Mouse (Mus musculus): ENCODE data around the gene Hoxb7. TPM values are rescaled to one million over a fixed set of nuclear protein-coding genes. Genes with fewer than 3 reads are reported as not detected.

Hoxb7 gene
- total RNA-seq, 2 experiments from 2014 or later, result not detected

DNA sequence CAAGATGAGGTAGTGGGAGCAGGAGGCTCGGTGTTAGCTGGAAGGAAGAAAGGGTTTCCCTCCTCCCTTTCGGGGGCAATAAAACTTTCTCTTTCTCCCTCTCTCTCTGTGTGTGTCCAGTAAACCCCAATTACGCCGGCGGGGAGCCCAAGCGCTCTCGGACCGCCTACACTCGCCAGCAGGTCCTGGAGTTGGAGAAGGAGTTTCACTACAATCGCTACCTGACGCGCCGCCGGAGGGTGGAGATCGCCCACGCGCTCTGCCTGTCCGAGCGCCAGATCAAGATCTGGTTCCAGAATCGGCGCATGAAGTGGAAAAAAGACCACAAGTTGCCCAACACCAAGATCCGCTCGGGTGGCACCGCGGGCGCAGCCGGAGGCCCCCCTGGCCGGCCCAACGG is 33.5 kb downstream of the Hoxb7 start:
- intact Hi-C loops (cut with DNase I), result no loop called here
- DNase-seq (ENCODE audit: extremely low spot score in 1 of 2, low spot score in 2 of 2), result no peak

GRCm38 (mm10) chr11:96320688-96321087 is 34.3 kb downstream of the Hoxb7 start:
- intact Hi-C loops (cut with DNase I), result no loop called here
- no peak for DNase-seq (ENCODE audit: extremely low spot score in 1 of 2, low spot score in 2 of 2)

DNA sequence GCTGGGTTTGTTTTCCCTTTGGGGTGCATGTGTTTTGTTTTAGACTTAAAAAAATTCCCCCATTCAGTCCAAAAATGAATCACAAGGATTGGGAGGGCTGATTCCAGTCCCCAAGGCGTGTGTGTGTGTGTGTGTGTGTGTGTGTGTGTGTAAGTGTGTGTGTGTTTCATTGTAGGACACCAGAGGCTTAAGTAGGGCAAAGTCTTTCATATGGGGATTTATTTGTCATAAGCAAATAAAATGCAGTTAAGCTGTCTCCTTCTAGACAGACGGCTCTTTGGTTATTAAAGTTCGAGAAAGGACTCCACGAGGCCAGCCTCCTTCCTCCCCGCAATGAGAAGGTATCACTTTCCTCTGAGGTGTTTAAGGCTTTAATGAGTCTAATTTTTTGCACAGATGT is 35.4 kb downstream of the Hoxb7 start:
- intact Hi-C loops (cut with DNase I), result no loop called here
- DNase-seq (ENCODE audit: extremely low spot score in 1 of 2, low spot score in 2 of 2), result no peak

DNA sequence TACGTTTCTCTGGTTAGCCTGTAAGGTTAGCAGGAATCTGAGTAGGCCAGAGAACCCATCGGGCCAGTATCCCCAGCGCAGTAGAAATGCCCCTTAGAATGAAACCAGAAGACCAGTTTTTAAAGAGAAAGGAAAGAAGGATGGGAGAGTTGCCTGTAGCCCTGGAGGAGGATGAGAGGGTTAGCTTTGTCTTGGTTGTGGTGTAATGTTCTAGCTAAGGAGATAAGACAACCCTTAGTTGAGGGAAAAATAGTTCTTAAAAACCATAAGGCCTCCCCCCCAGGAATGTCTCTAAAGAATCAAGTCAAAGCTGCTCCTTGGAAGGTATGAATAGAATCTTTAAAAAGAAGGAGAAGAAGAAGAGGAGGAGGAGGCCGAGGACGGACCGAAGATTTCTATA is 36.3 kb downstream of the Hoxb7 start:
- intact Hi-C loops (cut with DNase I), result no loop called here

DNA sequence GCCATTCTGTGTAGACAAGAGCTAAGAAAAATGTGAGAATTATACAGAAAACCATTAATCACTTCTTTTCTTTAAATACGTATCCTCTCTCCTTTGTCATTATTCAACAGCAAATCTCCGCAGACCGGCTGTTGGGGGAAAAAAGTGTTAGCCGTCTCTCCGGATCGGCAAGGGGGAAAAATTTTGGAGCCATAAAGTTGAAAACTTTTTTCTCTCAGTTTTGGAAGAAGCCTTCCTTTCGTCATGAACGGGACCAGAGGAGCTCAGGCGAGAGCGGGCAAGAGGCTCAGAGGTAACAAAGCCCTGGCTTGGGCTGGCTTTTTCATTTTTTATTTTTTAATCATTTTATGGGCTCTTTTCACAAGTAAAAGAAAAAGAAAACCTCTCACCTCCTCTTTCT is 36.7 kb downstream of the Hoxb7 start, which contains the start of gene Hoxb3:
Gene Hoxb3, plus strand, starts transcription at position 173 of the 400 bp plus-strand sequence.
- intact Hi-C loops (cut with DNase I), result no loop called here
- DNase-seq (ENCODE audit: extremely low spot score in 1 of 2, low spot score in 2 of 2), result no peak

More for the DNA sequence above, 36.3 kb downstream of the Hoxb7 start:
- no peak for DNase-seq (ENCODE audit: extremely low spot score in 1 of 2, low spot score in 2 of 2)

- no peak for DNase-seq (ENCODE audit: extremely low spot score in 1 of 2, low spot score in 2 of 2)
- intact Hi-C loops (cut with DNase I), result no loop called here
Measured at GRCm38 (mm10) chr11:96324125-96324524, 37.7 kb downstream of the Hoxb7 start.

DNA sequence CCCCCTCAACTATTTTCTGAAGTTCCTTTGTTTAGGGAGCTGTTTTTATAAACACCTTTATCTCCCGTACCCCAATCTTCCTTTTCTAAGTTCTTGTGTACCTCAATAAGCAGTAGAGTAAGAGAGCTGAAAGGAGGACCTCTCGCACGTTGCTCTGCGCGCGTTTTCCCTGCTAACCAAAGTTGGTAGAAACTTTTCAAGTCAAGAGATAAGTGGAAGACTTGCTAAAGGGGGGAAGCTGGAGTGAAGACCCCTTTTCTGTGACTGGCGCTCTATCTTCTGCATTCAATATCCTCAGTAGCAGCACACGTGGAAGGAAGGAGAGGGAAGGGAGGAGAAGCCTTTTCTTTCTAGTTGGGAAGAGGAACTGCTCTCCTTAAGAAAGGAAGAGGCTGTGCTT is 38.5 kb downstream of the Hoxb7 start:
- no peak for DNase-seq (ENCODE audit: extremely low spot score in 1 of 2, low spot score in 2 of 2)
- intact Hi-C loops (cut with DNase I), result no loop called here

GRCm38 (mm10) chr11:96325747-96326212 is 39.4 kb downstream of the Hoxb7 start:
- DNase-seq (ENCODE audit: extremely low spot score in 1 of 2, low spot score in 2 of 2), result no peak
- intact Hi-C loops (cut with DNase I), result no loop called here

DNA sequence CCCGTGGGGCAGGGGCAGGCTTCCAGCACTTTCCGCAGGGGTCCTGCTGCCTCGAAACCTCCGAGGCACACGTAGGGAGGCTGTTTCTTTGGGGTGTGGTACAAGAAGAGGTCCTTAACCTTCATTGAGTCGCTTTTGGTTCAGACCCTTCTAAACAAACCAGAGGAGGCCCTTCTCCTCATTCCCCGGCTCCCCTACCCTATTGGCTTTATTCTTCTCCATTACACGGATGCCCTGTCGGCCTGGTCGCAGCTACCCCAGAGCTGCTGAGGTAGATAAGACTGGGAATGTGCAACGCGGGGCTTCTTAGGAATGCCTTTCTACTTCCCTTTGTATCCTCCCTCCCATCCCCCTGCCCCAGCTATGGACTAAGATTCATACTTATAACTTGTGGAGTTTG is 40.3 kb downstream of the Hoxb7 start:
- intact Hi-C loops (cut with DNase I), result no loop called here
- no peak for DNase-seq (ENCODE audit: extremely low spot score in 1 of 2, low spot score in 2 of 2)

DNA sequence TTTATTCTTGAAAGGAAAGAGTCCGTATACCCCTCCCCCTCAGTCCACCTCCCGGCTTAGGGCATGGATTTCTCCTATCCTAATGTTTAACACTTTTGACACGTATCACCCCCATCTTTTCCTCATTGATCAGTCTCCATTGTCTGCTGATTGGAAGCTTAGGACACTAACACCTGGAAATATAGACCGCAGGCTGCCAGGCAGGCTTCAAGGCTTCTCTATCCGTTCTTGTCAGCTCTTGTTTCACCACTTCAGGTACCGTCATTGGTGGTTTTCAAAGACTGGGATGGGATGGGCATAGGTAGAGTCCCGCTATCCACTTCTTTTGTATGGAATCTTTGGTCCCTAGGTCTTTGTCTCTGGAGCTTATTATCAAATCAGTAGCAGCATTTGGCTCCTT is 40.7 kb downstream of the Hoxb7 start:
- intact Hi-C loops (cut with DNase I), result no loop called here

GRCm38 (mm10) chr11:96327750-96328149 is 41.3 kb downstream of the Hoxb7 start:
- DNase-seq (ENCODE audit: extremely low spot score in 1 of 2, low spot score in 2 of 2), result no peak
- intact Hi-C loops (cut with DNase I), result no loop called here

More for the DNA sequence above, 40.7 kb downstream of the Hoxb7 start:
- DNase-seq (ENCODE audit: extremely low spot score in 1 of 2, low spot score in 2 of 2), result no peak

DNA sequence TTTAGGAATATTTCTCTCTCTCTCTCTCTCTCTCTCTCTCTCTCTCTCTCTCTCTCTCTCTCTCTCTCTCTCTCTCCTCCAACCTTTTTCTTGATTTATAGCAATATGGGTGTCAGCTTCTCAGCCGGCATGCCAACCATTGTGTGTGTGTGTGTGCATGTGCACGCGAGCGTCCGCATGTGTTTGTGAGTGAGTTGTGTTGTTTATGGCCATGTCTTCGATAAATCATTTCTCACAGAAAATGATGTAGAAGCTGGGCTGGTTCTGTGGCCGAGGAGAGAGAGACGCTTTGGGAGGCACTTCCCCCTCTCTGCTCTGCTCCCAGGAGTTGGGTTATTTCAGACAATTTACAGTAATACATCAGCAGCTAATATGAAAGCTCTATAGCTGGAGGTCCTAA is 42.2 kb downstream of the Hoxb7 start:
- intact Hi-C loops (cut with DNase I), result no loop called here
- DNase-seq (ENCODE audit: extremely low spot score in 1 of 2, low spot score in 2 of 2), result no peak

DNA sequence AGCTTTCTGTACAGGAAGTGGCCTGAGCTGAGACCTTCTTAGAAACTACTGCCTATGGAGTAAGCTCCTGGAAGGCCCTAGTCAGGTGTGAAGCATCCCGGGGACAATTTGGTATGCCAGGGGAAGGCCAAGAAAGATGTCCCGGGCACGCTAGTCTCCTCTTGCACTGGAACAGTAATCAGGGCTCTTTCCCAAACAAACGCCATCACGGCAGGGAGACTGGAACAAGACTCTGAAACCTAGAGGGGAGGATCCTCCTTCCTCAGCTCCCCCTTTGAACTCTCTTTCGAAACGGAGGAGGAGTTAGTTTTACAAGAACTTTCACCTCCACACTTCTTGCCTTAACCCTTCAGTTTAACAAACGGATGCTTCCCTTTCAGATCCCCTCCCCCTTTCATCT is 45.7 kb downstream of the Hoxb7 start:
- intact Hi-C loops (cut with DNase I), result no loop called here
- DNase-seq (ENCODE audit: extremely low spot score in 1 of 2, low spot score in 2 of 2), result no peak

DNA sequence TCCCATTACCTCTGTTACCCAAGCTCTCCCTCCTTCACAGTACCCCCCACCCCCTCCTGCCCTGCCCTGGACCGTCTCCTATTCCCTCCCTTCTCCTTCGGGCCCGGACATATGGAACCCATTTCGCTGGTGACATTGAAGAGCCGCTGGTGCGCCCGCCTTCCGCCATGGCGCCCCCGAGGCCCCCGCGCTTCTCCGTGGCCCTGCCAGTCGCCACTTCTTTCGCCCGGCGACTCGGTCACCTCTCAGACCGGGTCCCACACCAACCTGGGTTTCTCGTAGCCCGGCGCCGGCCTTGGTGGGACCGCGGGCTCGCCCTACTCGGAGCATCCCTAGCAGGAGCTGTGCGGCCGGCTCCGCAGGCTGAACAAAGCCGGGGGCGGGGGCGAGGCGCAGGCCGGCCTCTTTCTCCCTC is 46.2 kb downstream of the Hoxb7 start:
- intact Hi-C loops (cut with DNase I), result no loop called here

GRCm38 (mm10) chr11:96333241-96334001 is 47.0 kb downstream of the Hoxb7 start:
- intact Hi-C loops (cut with DNase I), result no loop called here
- no peak for DNase-seq (ENCODE audit: extremely low spot score in 1 of 2, low spot score in 2 of 2)

More for the DNA sequence above, 46.2 kb downstream of the Hoxb7 start:
- DNase-seq (ENCODE audit: extremely low spot score in 1 of 2, low spot score in 2 of 2), result no peak

GRCm38 (mm10) chr11:96334002-96334364 is 47.6 kb downstream of the Hoxb7 start:
- DNase-seq (ENCODE audit: extremely low spot score in 1 of 2, low spot score in 2 of 2), result no peak
- intact Hi-C loops (cut with DNase I), result no loop called here

DNA sequence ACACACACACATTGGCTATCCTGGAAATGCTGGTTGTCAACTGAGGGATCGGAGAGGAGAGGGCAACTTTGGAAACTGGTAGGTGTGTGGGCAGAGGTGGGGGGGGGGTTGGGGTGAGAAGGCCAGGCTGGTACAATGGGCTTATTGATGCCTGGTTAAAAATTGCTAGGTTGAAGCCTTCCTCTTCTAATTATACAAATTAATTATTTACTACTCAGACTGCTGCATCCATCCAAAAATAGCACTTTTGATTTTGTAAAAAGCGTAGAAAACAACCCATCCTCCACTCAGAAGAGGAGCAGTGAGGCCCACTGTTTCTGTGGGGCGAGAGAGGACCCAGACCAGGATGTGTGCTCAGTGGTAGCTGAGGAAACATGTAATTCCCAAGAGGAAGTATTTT is 48.6 kb downstream of the Hoxb7 start:
- intact Hi-C loops (cut with DNase I), result no loop called here
- DNase-seq (ENCODE audit: extremely low spot score in 1 of 2, low spot score in 2 of 2), result no peak

GRCm38 (mm10) chr11:96336597-96336996 is 50.2 kb downstream of the Hoxb7 start:
- intact Hi-C loops (cut with DNase I), result no loop called here
- no peak for DNase-seq (ENCODE audit: extremely low spot score in 1 of 2, low spot score in 2 of 2)

DNA sequence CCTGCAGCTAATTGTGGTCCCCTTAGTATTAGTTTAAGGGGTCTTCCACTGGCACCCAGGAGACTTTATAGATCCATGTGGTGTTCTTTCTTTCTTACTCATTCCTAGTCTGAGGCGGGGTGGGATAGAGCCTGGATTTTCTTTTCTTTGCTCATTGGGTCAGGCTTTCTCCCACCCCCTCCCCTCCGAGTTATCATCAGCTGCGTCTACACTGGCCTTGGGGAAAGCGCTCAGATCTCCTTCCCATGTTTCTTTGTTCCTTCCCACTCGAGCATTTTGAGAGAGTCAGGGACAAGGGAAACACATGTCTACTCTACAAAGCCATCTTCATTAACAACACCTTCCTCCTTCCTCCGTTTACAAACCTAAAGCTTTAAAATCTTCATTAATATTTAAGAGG is 50.6 kb downstream of the Hoxb7 start:
- intact Hi-C loops (cut with DNase I), result no loop called here
- DNase-seq (ENCODE audit: extremely low spot score in 1 of 2, low spot score in 2 of 2), result no peak

GRCm38 (mm10) chr11:96338957-96339855 is 52.8 kb downstream of the Hoxb7 start:
- DNase-seq (ENCODE audit: extremely low spot score in 1 of 2, low spot score in 2 of 2), result no peak
- intact Hi-C loops (cut with DNase I), result no loop called here

Measured in left cerebral cortex, postnatal 10 days (tissue).